Mouse (Mus musculus) layer of hippocampus, postnatal 14 days (tissue): ENCODE measurements at regions not wholly inside any gene's neighbourhood (a gene's known extent, or its start where the extent isn't known, plus 50 kb on each side); places are given as distances from the start of the nearest gene placed in this dataset.

ENCODE experiments used
- DNase-seq, 2 experiments: peaks; one replicate each; pipeline ENCODE4 v3.0.0; 2021 to 2022; ENCODE audit warnings: low spot score in 2 of 2, mixed read lengths in 1 of 2

DNA sequence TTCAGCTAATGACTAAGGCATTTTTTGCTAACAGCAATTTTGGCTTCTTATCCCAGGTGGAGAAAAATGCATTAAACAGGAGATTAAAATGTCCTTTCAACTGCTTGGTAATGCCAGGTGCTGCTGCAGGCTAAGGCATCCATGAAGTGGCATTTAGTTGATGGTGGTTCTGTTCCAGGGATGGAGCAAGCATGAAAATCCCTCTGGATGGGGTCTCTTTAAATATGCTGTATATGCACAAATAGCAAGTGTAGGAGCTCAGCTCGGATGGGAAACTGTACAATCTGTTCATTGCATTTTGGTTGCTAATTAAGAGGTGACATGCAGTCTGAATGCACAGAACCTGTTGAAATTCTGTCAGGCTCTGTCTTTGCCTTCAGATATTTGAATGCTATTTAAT is 723.0 kb upstream of the Mef2c start:
- peak; percentile 1 to 3 for DNase-seq
